Mouse (Mus musculus) frontal cortex, postnatal 14 days (tissue): Measurements from ENCODE around the gene Dnajc28.
"Not testable (repeated sequence)": the region's sequence is repeated elsewhere in the genome, so short reads cannot be mapped to it uniquely, and the experiment has no call there.

Source experiments
- DNase-seq, 2 experiments: peaks; one replicate each; pipeline ENCODE4 v3.0.0; 2022; ENCODE audit warnings: low spot score in 2 of 2

Gene Dnajc28

GRCm38 (mm10) chr16:91618511-91619501, at the start of gene Dnajc28:
Dnajc28 (minus strand) TSS chr16:91619026.
- peak; percentile 54 to 73 for DNase-seq

- DNase-seq, result no peak
These were observed 45.0 kb upstream of the Dnajc28 start for GRCm38 (mm10) chr16:91663795-91664194.

- no peak for DNase-seq
These were observed 43.5 kb upstream of the Dnajc28 start for GRCm38 (mm10) chr16:91662336-91662735.

GRCm38 (mm10) chr16:91661397-91661796, 42.6 kb upstream of the Dnajc28 start:
- DNase-seq, result no peak

- no peak for DNase-seq
These were observed 41.0 kb upstream of the Dnajc28 start for GRCm38 (mm10) chr16:91659798-91660197.

GRCm38 (mm10) chr16:91658471-91658870, 39.6 kb upstream of the Dnajc28 start:
- no peak for DNase-seq

- no peak for DNase-seq
These were observed 38.5 kb upstream of the Dnajc28 start for GRCm38 (mm10) chr16:91657285-91657684.

GRCm38 (mm10) chr16:91655285-91655684, 36.5 kb upstream of the Dnajc28 start:
- DNase-seq, result no peak

- no peak for DNase-seq
These were observed 33.4 kb upstream of the Dnajc28 start for GRCm38 (mm10) chr16:91652191-91652590.

- DNase-seq, result no peak
These were observed 31.0 kb upstream of the Dnajc28 start for GRCm38 (mm10) chr16:91649781-91650180.

- no peak for DNase-seq
These were observed 30.4 kb upstream of the Dnajc28 start for GRCm38 (mm10) chr16:91649246-91649645.

GRCm38 (mm10) chr16:91648220-91648550, 29.4 kb upstream of the Dnajc28 start:
- DNase-seq, result peak; percentile 49 to 57

GRCm38 (mm10) chr16:91647461-91648219, 28.8 kb upstream of the Dnajc28 start, which contains the start of gene Son:
Son (plus strand) TSS chr16:91647506.
- DNase-seq, result peak; percentile 96 to 97

GRCm38 (mm10) chr16:91646681-91647419, 28.0 kb upstream of the Dnajc28 start, which contains the start of gene Gart:
Gart (minus strand) TSS chr16:91646952.
- peak; percentile 84 to 88 for DNase-seq

GRCm38 (mm10) chr16:91645995-91646602, 27.3 kb upstream of the Dnajc28 start:
- no peak for DNase-seq

GRCm38 (mm10) chr16:91645420-91645819, 26.6 kb upstream of the Dnajc28 start:
- DNase-seq, result not testable (repeated sequence)

GRCm38 (mm10) chr16:91644901-91645300, 26.1 kb upstream of the Dnajc28 start:
- DNase-seq, result no peak

GRCm38 (mm10) chr16:91640171-91640570, 21.3 kb upstream of the Dnajc28 start:
- no peak for DNase-seq

GRCm38 (mm10) chr16:91639636-91640035, 20.8 kb upstream of the Dnajc28 start:
- DNase-seq, result no peak

GRCm38 (mm10) chr16:91639161-91639560, 20.3 kb upstream of the Dnajc28 start:
- DNase-seq, result no peak

- DNase-seq, result no peak
These were observed 14.8 kb upstream of the Dnajc28 start for GRCm38 (mm10) chr16:91633641-91634040.
